Mouse (Mus musculus): ENCODE data around the gene Pigs. TPM values are rescaled to one million over a fixed set of nuclear protein-coding genes. Genes with fewer than 3 reads are reported as not detected.

The Pigs gene
- polyA plus RNA-seq, 1 experiment = 94.2 TPM

- DNase-seq = peak; percentile 74 to 77
- Histone ChIP-seq H3K4me3 (replicated peaks; ENCODE audit: insufficient read depth, low read depth, low read length) (peak within 1 kb of the TSS; percentile 57), H3K27ac (ENCODE audit: insufficient read depth, low read length) (no peak within 1 kb of the TSS), H3K4me1 (ENCODE audit: control insufficient read depth, insufficient read depth, low read length) (peaks cover 7% of the 10 kb centered on the region; the same call in 1 of the 2 replicates), H3K27me3 (ENCODE audit: control insufficient read depth, insufficient read depth, low read length) (no peaks in the 10 kb centered on the region)
- TF ChIP-seq CTCF (IDR thresholded peaks at IDR 0.05; ENCODE audit: borderline replicate concordance, insufficient read depth, low read depth, low read length) = no peak
- no peak for TF ChIP-seq POLR2A (IDR thresholded peaks at IDR 0.05; ENCODE audit: borderline replicate concordance, insufficient read depth, low read length)
- WGBS = 2% methylated on average over 64 of the region's 66 CpGs
These were observed 15.4 kb downstream of the Pigs start, which contains the start of gene Unc119 for GRCm38 (mm10) chr11:78343381-78344327. Gene Unc119, plus strand, starts transcription at chr11:78343482.

GRCm38 (mm10) chr11:78344328-78344889 is 16.2 kb downstream of the Pigs start:
- Histone ChIP-seq H3K27me3 (ENCODE audit: control insufficient read depth, insufficient read depth, low read length) (no peaks in the 10 kb centered on the region), H3K4me3 (replicated peaks; ENCODE audit: insufficient read depth, low read depth, low read length) (peak overlapping the region; percentile 57), H3K27ac (ENCODE audit: insufficient read depth, low read length) (no peak overlapping the region), H3K4me1 (ENCODE audit: control insufficient read depth, insufficient read depth, low read length) (peaks cover 7% of the 10 kb centered on the region; the same call in 1 of the 2 replicates)
- DNase-seq = no peak
- WGBS = 68% methylated on average over 6 of the region's 6 CpGs
- TF ChIP-seq CTCF (IDR thresholded peaks at IDR 0.05; ENCODE audit: borderline replicate concordance, insufficient read depth, low read depth, low read length) (no peak), POLR2A (IDR thresholded peaks at IDR 0.05; ENCODE audit: borderline replicate concordance, insufficient read depth, low read length) (no peak)

- no peaks in the 10 kb centered on the region for H3K27me3 ChIP-seq (ENCODE audit: control insufficient read depth, insufficient read depth, low read length)
- no peak overlapping the region for H3K27ac ChIP-seq (ENCODE audit: insufficient read depth, low read length)
- H3K4me3 ChIP-seq (replicated peaks; ENCODE audit: insufficient read depth, low read depth, low read length) = peak overlapping the region; percentile 2
- WGBS = 55% methylated on average over 8 of the region's 8 CpGs
- TF ChIP-seq CTCF (IDR thresholded peaks at IDR 0.05; ENCODE audit: borderline replicate concordance, insufficient read depth, low read depth, low read length) = no peak
- no peak for TF ChIP-seq POLR2A (IDR thresholded peaks at IDR 0.05; ENCODE audit: borderline replicate concordance, insufficient read depth, low read length)
- DNase-seq = peak in 1 of 2 experiments; percentile 32
- H3K4me1 ChIP-seq (ENCODE audit: control insufficient read depth, insufficient read depth, low read length) = peaks cover 7% of the 10 kb centered on the region; the same call in 1 of the 2 replicates
These were observed 16.9 kb downstream of the Pigs start for GRCm38 (mm10) chr11:78344890-78345715.

- TF ChIP-seq CTCF (IDR thresholded peaks at IDR 0.05; ENCODE audit: borderline replicate concordance, insufficient read depth, low read depth, low read length) (no peak), POLR2A (IDR thresholded peaks at IDR 0.05; ENCODE audit: borderline replicate concordance, insufficient read depth, low read length) (no peak)
These were observed 17.6 kb downstream of the Pigs start for GRCm38 (mm10) chr11:78345801-78346200.

GRCm38 (mm10) chr11:78346326-78347069 is 18.3 kb downstream of the Pigs start:
- no peak overlapping the region for H3K4me3 ChIP-seq (replicated peaks; ENCODE audit: insufficient read depth, low read depth, low read length)
- H3K27ac ChIP-seq (ENCODE audit: insufficient read depth, low read length) = no peak overlapping the region
- WGBS = 83% methylated on average over 6 of the region's 6 CpGs
- no peak for DNase-seq
- TF ChIP-seq POLR2A (IDR thresholded peaks at IDR 0.05; ENCODE audit: borderline replicate concordance, insufficient read depth, low read length) = no peak
- H3K27me3 ChIP-seq (ENCODE audit: control insufficient read depth, insufficient read depth, low read length) = no peaks in the 10 kb centered on the region
- peaks cover 7% of the 10 kb centered on the region; the same call in 1 of the 2 replicates for H3K4me1 ChIP-seq (ENCODE audit: control insufficient read depth, insufficient read depth, low read length)

More at GRCm38 (mm10) chr11:78345801-78346200, 17.6 kb downstream of the Pigs start:
- WGBS = 90% methylated on average over 7 of the region's 7 CpGs
- Histone ChIP-seq H3K4me1 (ENCODE audit: control insufficient read depth, insufficient read depth, low read length) (peaks cover 7% of the 10 kb centered on the region; the same call in 1 of the 2 replicates), H3K27ac (ENCODE audit: insufficient read depth, low read length) (no peak overlapping the region), H3K4me3 (replicated peaks; ENCODE audit: insufficient read depth, low read depth, low read length) (no peak overlapping the region), H3K27me3 (ENCODE audit: control insufficient read depth, insufficient read depth, low read length) (no peaks in the 10 kb centered on the region)
- no peak for DNase-seq

GRCm38 (mm10) chr11:78347070-78347754 is 19.0 kb downstream of the Pigs start:
- H3K4me1 ChIP-seq (ENCODE audit: control insufficient read depth, insufficient read depth, low read length) = peaks cover 7% of the 10 kb centered on the region; the same call in 1 of the 2 replicates
- H3K4me3 ChIP-seq (replicated peaks; ENCODE audit: insufficient read depth, low read depth, low read length) = no peak overlapping the region
- H3K27me3 ChIP-seq (ENCODE audit: control insufficient read depth, insufficient read depth, low read length) = no peaks in the 10 kb centered on the region
- no peak overlapping the region for H3K27ac ChIP-seq (ENCODE audit: insufficient read depth, low read length)
- DNase-seq = peak; percentile 67 to 81
- peak; percentile 86 for TF ChIP-seq CTCF (IDR thresholded peaks at IDR 0.05; ENCODE audit: borderline replicate concordance, insufficient read depth, low read depth, low read length)
- no peak for TF ChIP-seq POLR2A (IDR thresholded peaks at IDR 0.05; ENCODE audit: borderline replicate concordance, insufficient read depth, low read length)
- 91% methylated on average over 10 of the region's 10 CpGs for WGBS
